In the genomic region with DNA sequence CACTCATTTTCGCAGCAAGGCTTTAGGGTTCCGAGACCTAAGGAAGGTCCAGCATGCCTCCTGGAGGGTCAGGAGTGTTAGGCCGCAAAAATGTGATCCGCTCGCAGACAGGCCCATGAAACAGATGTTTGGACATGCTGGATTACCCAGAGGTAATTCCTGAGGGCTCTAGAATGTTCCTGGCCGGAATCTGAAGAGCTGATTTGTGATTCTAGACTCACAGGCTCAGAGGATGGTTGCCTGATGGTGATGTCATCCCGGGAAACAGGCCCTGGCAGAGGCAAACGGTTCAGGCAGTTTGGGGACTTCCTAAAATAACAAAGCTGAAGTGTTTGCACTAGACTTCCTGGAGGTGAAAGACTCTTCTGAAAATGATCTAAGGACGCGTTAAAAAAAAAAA, we compare ENCODE assay signal across 8 mouse cellular contexts. TPM values are rescaled to one million over a fixed set of nuclear protein-coding genes. Genes with fewer than 3 reads are reported as not detected.
DNase-seq lines count a peak whose midpoint lies in the region; ATAC-seq and TF ChIP-seq lines count a peak whose summit lies in the region.

No protein-coding gene starts in this region.

- intact Hi-C loops in heart, postnatal 10 days (cut with DNase I), result no loop called here

- no peak for ATAC-seq in forebrain, embryonic 11.5 days (replicated peaks; ENCODE audit: low FRiP score)
- no peak for ATAC-seq in neural tube, embryonic 12.5 days (ENCODE audit: low FRiP score, low read depth)
- ATAC-seq in granulocyte monocyte progenitor cell, adult 5-6 weeks (replicated peaks; ENCODE audit: poor library complexity, severe bottlenecking), result no peak

- TF ChIP-seq CTCF in thymus, adult 2 months (IDR thresholded peaks at IDR 0.05; ENCODE audit: borderline replicate concordance, control insufficient read depth, extremely low read depth, insufficient read depth, low read length, poor library complexity), result no peak

- no peak for DNase-seq in thymus, adult 2 months
- DNase-seq in thymus, adult 18-20 months, result no peak
- no peak for DNase-seq in forebrain, embryonic 11.5 days (ENCODE audit: low spot score)
- DNase-seq in heart, postnatal 10 days, result peak; percentile 92 to 94
- DNase-seq in kidney, postnatal 36 days, result peak; percentile 59 to 65
- no peak for DNase-seq in layer of hippocampus, adult 9-10 months (ENCODE audit: low spot score)

- no peaks in the 10 kb centered on the region for H3K36me3 ChIP-seq in thymus, adult 2 months (ENCODE audit: control insufficient read depth, insufficient read depth, low read length)
- H3K36me3 ChIP-seq in forebrain, embryonic 11.5 days (ENCODE audit: control insufficient read depth, insufficient read depth, low read length), result no peaks in the 10 kb centered on the region
- H3K36me3 ChIP-seq in neural tube, embryonic 12.5 days, result no peaks in the 10 kb centered on the region

- TF ChIP-seq POLR2A in thymus, adult 2 months (IDR thresholded peaks at IDR 0.05; ENCODE audit: control insufficient read depth, extremely low read depth, insufficient read depth, low read length, poor library complexity), result no peak

- H3K27me3 ChIP-seq in thymus, adult 2 months (ENCODE audit: control insufficient read depth, insufficient read depth, low read length), result no peaks in the 10 kb centered on the region
- no peaks in the 10 kb centered on the region for H3K27me3 ChIP-seq in forebrain, embryonic 11.5 days (ENCODE audit: control insufficient read depth, insufficient read depth, low read length)
- H3K27me3 ChIP-seq in neural tube, embryonic 12.5 days (replicated peaks), result no peaks in the 10 kb centered on the region

- H3K27ac ChIP-seq in thymus, adult 2 months (ENCODE audit: control insufficient read depth, insufficient read depth, low read length), result peak overlapping the region; percentile 47
- peak overlapping the region; percentile 75 for H3K27ac ChIP-seq in forebrain, embryonic 11.5 days (ENCODE audit: low read depth, low read length)
- H3K27ac ChIP-seq in neural tube, embryonic 12.5 days, result peak overlapping the region; percentile 15; the same call in 1 of the 2 replicates

- peaks cover 36% of the 10 kb centered on the region for H3K4me1 ChIP-seq in thymus, adult 2 months (replicated peaks; ENCODE audit: control insufficient read depth, insufficient read depth, low read length)
- H3K4me1 ChIP-seq in forebrain, embryonic 11.5 days (replicated peaks; ENCODE audit: control insufficient read depth, insufficient read depth, low read length), result peaks cover 31% of the 10 kb centered on the region
- peaks cover 39% of the 10 kb centered on the region for H3K4me1 ChIP-seq in neural tube, embryonic 12.5 days

- H3K4me2 ChIP-seq in forebrain, embryonic 11.5 days (ENCODE audit: low read depth, low read length, severe bottlenecking), result 0 out of 2 replicates have a peak overlapping the region, but pooled peaks have one; percentile 5
- H3K4me2 ChIP-seq in neural tube, embryonic 12.5 days (replicated peaks), result 0 out of 2 replicates have a peak overlapping the region, but pooled peaks have one; percentile 14

- no peak overlapping the region for H3K4me3 ChIP-seq in thymus, adult 2 months (ENCODE audit: control insufficient read depth, insufficient read depth, low read length)
- H3K4me3 ChIP-seq in forebrain, embryonic 11.5 days (ENCODE audit: low read depth, low read length), result no peak overlapping the region
- no peak overlapping the region for H3K4me3 ChIP-seq in neural tube, embryonic 12.5 days

- WGBS in thymus, adult 2 months, result 53% methylated on average over 10 of the region's 10 CpGs
- 33% methylated on average over 10 of the region's 10 CpGs for WGBS in forebrain, embryonic 11.5 days
- 24% methylated on average over 10 of the region's 10 CpGs for WGBS in neural tube, embryonic 12.5 days

- peak overlapping the region; percentile 27; the same call in 1 of the 2 replicates for H3K9ac ChIP-seq in forebrain, embryonic 11.5 days (ENCODE audit: low read length)
- H3K9ac ChIP-seq in neural tube, embryonic 12.5 days, result no peak overlapping the region

- H3K9me3 ChIP-seq in forebrain, embryonic 11.5 days (ENCODE audit: control insufficient read depth, low read length), result no peaks in the 10 kb centered on the region
- no peaks in the 10 kb centered on the region for H3K9me3 ChIP-seq in neural tube, embryonic 12.5 days

RNA-seq across cellular contexts. Expression of a gene that starts 50.7 kb away (rescaled TPM):
- polyA plus RNA-seq in thymus, adult 2 months (2012; rRNA removed), result 96.5 and 103 TPM in 2 replicates
- polyA plus RNA-seq in forebrain, embryonic 11.5 days (2014; fragmentation: Nextera tagmentation; extraction: Ambion mirVana), result 33.5 and 36.4 TPM in 2 replicates
- total RNA-seq in heart, postnatal 10 days (2021), result 100 to 1,000 TPM; 334 to 336 TPM
- 40.7 and 41.7 TPM in 2 replicates for polyA plus RNA-seq in neural tube, embryonic 12.5 days (2016; fragmentation: Nextera tagmentation; extraction: Ambion mirVana)
- 29.7 and 42.5 TPM in 2 replicates for total RNA-seq in granulocyte monocyte progenitor cell, adult 5-6 weeks (2014; fragmentation: Nextera tagmentation)
- total RNA-seq in granulocyte monocyte progenitor cell, adult 5-6 weeks (2017), result 15.9 and 25.3 TPM in 2 replicates

Comparison
In these comparisons a context has a peak if more than half of its experiments do, and no peak if none do; other contexts are left out.
1. DNase-seq: peak in heart, postnatal 10 days (2 of 2) and kidney, postnatal 36 days (2 of 2); none in thymus, adult 2 months (single experiment), thymus, adult 18-20 months (0 of 2), forebrain, embryonic 11.5 days (single experiment) and layer of hippocampus, adult 9-10 months (single experiment).
2. H3K27ac ChIP-seq: peak in every context shown above with its lines; median percentile 75 in forebrain, embryonic 11.5 days; 47 in thymus, adult 2 months; 15 in neural tube, embryonic 12.5 days.